Mouse (Mus musculus): Measurements from ENCODE around the gene Spata21. TPM values are rescaled to one million over a fixed set of nuclear protein-coding genes. Genes with fewer than 3 reads are reported as not detected.

The Spata21 gene
- 0.20 and 0.31 TPM in 2 replicates for polyA plus RNA-seq (2014; fragmentation: Nextera tagmentation; extraction: Ambion mirVana)

DNA sequence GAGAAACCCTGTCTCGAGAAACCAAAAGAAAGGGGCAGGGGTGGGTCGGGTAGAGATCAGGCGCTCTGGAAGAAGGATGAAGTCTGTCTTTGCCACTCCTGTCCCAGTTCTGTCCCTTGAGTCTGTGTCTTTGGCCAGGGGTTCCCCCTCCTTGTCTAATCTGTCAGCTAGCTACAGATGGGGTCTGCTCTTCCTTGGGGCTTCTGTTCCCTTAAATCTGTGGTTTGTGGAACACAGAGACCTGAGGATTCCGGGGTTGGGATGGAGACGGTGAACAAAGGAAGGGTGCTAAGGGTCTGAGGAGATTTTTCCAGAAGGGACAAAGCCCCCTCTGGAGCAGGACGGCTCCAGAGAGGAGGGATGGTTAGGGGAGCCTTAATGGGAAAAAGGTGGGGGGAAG is at the start of gene Spata21:
Gene Spata21 (plus strand): TSS at position 301 of the 400 bp plus-strand sequence.
- Histone ChIP-seq H3K9ac (ENCODE audit: low read length) (no peak within 1 kb of the TSS), H3K36me3 (ENCODE audit: control insufficient read depth, insufficient read depth, low read length) (no peaks in the 10 kb centered on the region), H3K27me3 (replicated peaks; ENCODE audit: control insufficient read depth, insufficient read depth, low read length) (no peaks in the 10 kb centered on the region), H3K27ac (ENCODE audit: low read depth) (no peak within 1 kb of the TSS), H3K4me3 (ENCODE audit: low read depth, low read length) (no peak within 1 kb of the TSS), H3K4me2 (ENCODE audit: low read length) (no peak within 1 kb of the TSS), H3K4me1 (replicated peaks; ENCODE audit: control insufficient read depth, insufficient read depth, low read length) (no peaks in the 10 kb centered on the region), H3K9me3 (ENCODE audit: control insufficient read depth, low read length) (no peaks in the 10 kb centered on the region)
- DNase-seq (ENCODE audit: low spot score), result no peak
- no peak for ATAC-seq (replicated peaks; ENCODE audit: low FRiP score, low TSS enrichment, low read depth)
- 75% methylated on average over 6 of the region's 6 CpGs for WGBS

DNA sequence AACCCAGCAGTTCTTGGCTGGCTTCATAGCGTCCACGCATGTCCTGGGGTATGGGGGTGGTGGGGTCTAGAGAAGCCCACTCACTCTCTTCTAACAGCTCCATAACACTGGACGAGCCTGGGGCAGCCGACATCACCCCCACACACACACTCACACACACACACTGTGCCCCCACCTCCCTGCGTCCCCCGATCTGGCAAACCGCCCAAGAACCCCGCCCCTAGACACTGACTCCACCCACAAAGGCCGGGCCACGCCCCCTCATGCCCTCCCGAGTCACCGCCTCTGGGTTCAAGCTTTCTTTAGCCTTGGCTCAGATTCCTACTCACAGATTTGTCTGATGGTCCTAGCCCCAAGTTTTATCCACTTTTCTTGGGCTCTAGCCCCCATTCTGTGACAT is 47.0 kb upstream of the Spata21 start:
- no peak overlapping the region for H3K9ac ChIP-seq (ENCODE audit: low read length)
- peaks cover 24% of the 10 kb centered on the region; the same call in 1 of the 2 replicates for H3K36me3 ChIP-seq (ENCODE audit: control insufficient read depth, insufficient read depth, low read length)
- H3K9me3 ChIP-seq (ENCODE audit: control insufficient read depth, low read length), result no peaks in the 10 kb centered on the region
- ATAC-seq (replicated peaks; ENCODE audit: low FRiP score, low TSS enrichment, low read depth) (0 out of 2 replicates have a peak, but pooled peaks have one; percentile 8), DNase-seq (ENCODE audit: low spot score) (no peak)
- no peak overlapping the region for H3K4me3 ChIP-seq (ENCODE audit: low read depth, low read length)
- WGBS, result 53% methylated on average over 12 of the region's 12 CpGs
- H3K4me2 ChIP-seq (ENCODE audit: low read length), result no peak overlapping the region
- H3K27ac ChIP-seq (ENCODE audit: low read depth), result no peak overlapping the region
- H3K4me1 ChIP-seq (replicated peaks; ENCODE audit: control insufficient read depth, insufficient read depth, low read length), result no peaks in the 10 kb centered on the region; the same call in 1 of the 2 replicates
- no peaks in the 10 kb centered on the region for H3K27me3 ChIP-seq (replicated peaks; ENCODE audit: control insufficient read depth, insufficient read depth, low read length)

DNA sequence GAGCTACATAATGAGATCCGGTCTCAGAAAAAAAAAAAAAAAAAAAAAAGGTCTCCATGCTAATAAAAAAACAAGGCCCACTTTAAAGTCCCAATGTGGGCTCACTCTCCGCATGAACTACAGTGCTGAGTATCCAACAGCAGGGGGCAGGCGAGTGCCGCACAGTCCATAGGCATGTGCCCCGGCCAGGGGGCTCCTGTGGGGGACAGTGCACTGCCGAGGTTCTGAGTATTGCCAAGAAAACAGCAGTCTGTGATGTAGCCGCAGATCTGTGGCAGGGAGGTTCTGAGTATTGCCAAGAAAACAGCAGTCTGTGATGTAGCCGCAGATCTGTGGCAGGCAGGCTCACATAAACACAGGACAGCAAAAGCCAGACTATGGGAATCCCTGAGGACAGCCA is 43.3 kb upstream of the Spata21 start:
- WGBS, result 12% methylated on average over 8 of the region's 8 CpGs

DNA sequence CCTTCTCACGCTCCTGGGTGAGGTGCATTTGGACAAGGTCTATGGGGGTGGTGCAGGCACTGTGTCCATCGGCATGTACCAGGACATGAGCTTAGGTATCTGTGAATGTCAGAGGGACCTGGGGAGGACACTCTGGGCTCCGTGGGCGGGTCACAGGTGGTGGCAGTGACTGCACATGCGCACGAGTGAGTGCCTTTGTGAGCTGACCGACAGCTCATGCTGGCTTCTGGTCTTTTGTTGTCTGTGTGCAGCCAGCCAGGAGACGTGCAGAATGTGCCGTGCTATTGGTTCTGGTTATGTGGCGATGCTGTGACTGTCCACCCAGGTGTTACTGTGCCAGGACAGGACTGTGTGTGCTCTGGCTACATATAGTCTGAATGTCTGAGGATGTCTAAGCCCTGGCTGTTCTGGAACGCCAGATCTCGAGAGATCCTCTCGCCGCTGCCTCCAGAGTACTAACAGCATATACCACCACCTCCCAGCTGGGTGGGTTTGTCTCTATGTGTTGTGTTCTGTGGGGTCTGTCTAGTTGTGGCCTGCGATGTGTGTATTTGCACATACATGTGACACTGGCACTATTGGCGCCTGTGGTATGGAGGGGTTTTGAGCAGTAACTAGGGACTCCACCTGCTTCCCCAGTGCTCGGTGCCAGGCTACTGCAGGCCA is 39.2 kb upstream of the Spata21 start:
- no peaks in the 10 kb centered on the region for H3K9me3 ChIP-seq (ENCODE audit: control insufficient read depth, low read length)
- peaks cover 3% of the 10 kb centered on the region; the same call in 1 of the 2 replicates for H3K4me1 ChIP-seq (replicated peaks; ENCODE audit: control insufficient read depth, insufficient read depth, low read length)
- H3K36me3 ChIP-seq (ENCODE audit: control insufficient read depth, insufficient read depth, low read length), result peaks cover 7% of the 10 kb centered on the region; the same call in 1 of the 2 replicates
- H3K4me3 ChIP-seq (ENCODE audit: low read depth, low read length), result no peak overlapping the region
- WGBS, result 84% methylated on average over 17 of the region's 17 CpGs
- no peak overlapping the region for H3K27ac ChIP-seq (ENCODE audit: low read depth)
- ATAC-seq (replicated peaks; ENCODE audit: low FRiP score, low TSS enrichment, low read depth) (no peak), DNase-seq (ENCODE audit: low spot score) (no peak)
- H3K4me2 ChIP-seq (ENCODE audit: low read length), result no peak overlapping the region
- no peaks in the 10 kb centered on the region for H3K27me3 ChIP-seq (replicated peaks; ENCODE audit: control insufficient read depth, insufficient read depth, low read length)
- H3K9ac ChIP-seq (ENCODE audit: low read length), result no peak overlapping the region

More for the DNA sequence above, 43.3 kb upstream of the Spata21 start:
- Histone ChIP-seq H3K27ac (ENCODE audit: low read depth) (peak overlapping the region; percentile 76), H3K9ac (ENCODE audit: low read length) (no peak overlapping the region), H3K4me2 (ENCODE audit: low read length) (no peak overlapping the region), H3K9me3 (ENCODE audit: control insufficient read depth, low read length) (no peaks in the 10 kb centered on the region), H3K4me1 (replicated peaks; ENCODE audit: control insufficient read depth, insufficient read depth, low read length) (no peaks in the 10 kb centered on the region; the same call in 1 of the 2 replicates), H3K4me3 (ENCODE audit: low read depth, low read length) (no peak overlapping the region), H3K27me3 (replicated peaks; ENCODE audit: control insufficient read depth, insufficient read depth, low read length) (no peaks in the 10 kb centered on the region), H3K36me3 (ENCODE audit: control insufficient read depth, insufficient read depth, low read length) (peaks cover 13% of the 10 kb centered on the region; the same call in 1 of the 2 replicates)
- ATAC-seq (replicated peaks; ENCODE audit: low FRiP score, low TSS enrichment, low read depth) (peak; percentile 85), DNase-seq (ENCODE audit: low spot score) (peak; percentile 91)

DNA sequence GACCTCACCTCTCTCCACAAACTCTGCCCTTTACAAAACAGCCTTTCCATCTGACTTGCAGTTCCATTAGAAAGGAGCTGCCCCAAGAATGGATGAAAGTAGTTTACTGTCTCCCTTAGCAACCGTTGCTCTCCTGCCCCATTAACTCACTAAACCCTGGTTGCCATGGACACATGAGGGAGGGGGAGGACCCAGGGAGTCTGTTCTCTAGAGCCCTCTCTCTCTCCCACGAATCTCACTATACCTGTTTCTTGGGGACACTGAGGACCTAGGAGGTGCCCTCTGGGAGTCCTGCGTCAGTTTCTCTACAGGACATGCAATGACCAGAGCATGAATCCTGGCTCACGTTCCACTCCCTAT is 38.7 kb upstream of the Spata21 start:
- H3K27ac ChIP-seq (ENCODE audit: low read depth), result no peak overlapping the region
- ATAC-seq (replicated peaks; ENCODE audit: low FRiP score, low TSS enrichment, low read depth) (no peak), DNase-seq (ENCODE audit: low spot score) (no peak)
- H3K4me3 ChIP-seq (ENCODE audit: low read depth, low read length), result no peak overlapping the region
- H3K36me3 ChIP-seq (ENCODE audit: control insufficient read depth, insufficient read depth, low read length), result peaks cover 11% of the 10 kb centered on the region; the same call in 1 of the 2 replicates
- H3K27me3 ChIP-seq (replicated peaks; ENCODE audit: control insufficient read depth, insufficient read depth, low read length), result no peaks in the 10 kb centered on the region
- H3K4me2 ChIP-seq (ENCODE audit: low read length), result no peak overlapping the region
- WGBS, result 37% methylated on average over 4 of the region's 4 CpGs
- no peak overlapping the region for H3K9ac ChIP-seq (ENCODE audit: low read length)
- H3K4me1 ChIP-seq (replicated peaks; ENCODE audit: control insufficient read depth, insufficient read depth, low read length), result peaks cover 5% of the 10 kb centered on the region; the same call in 1 of the 2 replicates
- H3K9me3 ChIP-seq (ENCODE audit: control insufficient read depth, low read length), result no peaks in the 10 kb centered on the region

DNA sequence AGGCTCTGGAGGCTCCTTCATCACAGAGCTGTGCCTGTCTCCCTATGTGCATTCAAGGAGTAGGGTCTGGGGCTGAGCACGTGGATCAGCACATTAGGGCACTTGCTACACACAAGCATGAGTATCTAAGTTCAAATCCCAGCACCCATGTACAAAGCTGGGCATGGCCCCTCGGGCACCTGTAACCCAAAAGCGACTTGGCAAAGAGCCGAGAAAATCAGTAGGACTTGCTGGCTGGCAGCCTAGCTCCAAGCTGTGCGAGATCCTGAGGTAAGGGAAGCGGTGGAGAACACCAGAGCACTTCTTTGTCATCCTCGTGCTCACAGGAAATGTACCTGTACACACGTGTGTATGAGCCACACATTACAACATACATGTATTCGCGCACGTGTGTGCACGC is 35.7 kb upstream of the Spata21 start:
- Histone ChIP-seq H3K4me1 (replicated peaks; ENCODE audit: control insufficient read depth, insufficient read depth, low read length) (peaks cover 5% of the 10 kb centered on the region; the same call in 1 of the 2 replicates), H3K36me3 (ENCODE audit: control insufficient read depth, insufficient read depth, low read length) (peaks cover 20% of the 10 kb centered on the region; the same call in 1 of the 2 replicates), H3K4me3 (ENCODE audit: low read depth, low read length) (no peak overlapping the region), H3K4me2 (ENCODE audit: low read length) (no peak overlapping the region), H3K27me3 (replicated peaks; ENCODE audit: control insufficient read depth, insufficient read depth, low read length) (no peaks in the 10 kb centered on the region), H3K9me3 (ENCODE audit: control insufficient read depth, low read length) (no peaks in the 10 kb centered on the region), H3K27ac (ENCODE audit: low read depth) (no peak overlapping the region), H3K9ac (ENCODE audit: low read length) (no peak overlapping the region)
- no peak for DNase-seq (ENCODE audit: low spot score)
- 90% methylated on average over 12 of the region's 12 CpGs for WGBS
- ATAC-seq (replicated peaks; ENCODE audit: low FRiP score, low TSS enrichment, low read depth), result no peak

DNA sequence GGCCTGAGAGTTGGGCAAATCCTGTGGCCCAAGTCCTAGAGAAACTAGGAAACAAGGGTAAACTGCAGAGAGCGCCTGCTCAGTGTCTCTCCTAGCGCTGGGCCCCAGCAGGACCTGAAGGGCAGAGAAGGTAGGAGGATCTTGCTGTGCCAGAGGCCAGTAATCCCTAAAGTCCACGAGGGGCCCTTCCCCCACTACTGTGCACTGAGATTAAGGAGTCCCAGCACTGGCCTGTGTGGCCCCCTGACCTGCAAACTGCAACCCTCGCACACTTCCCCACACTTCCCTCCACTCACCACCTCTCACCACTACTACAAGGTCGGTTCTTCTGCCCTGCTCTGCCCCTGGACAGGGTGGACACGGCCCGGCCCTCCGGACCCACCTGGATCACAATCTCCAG is 35.0 kb upstream of the Spata21 start:
- Histone ChIP-seq H3K9me3 (ENCODE audit: control insufficient read depth, low read length) (no peaks in the 10 kb centered on the region), H3K36me3 (ENCODE audit: control insufficient read depth, insufficient read depth, low read length) (peaks cover 20% of the 10 kb centered on the region; the same call in 1 of the 2 replicates), H3K4me1 (replicated peaks; ENCODE audit: control insufficient read depth, insufficient read depth, low read length) (peaks cover 5% of the 10 kb centered on the region; the same call in 1 of the 2 replicates), H3K27ac (ENCODE audit: low read depth) (no peak overlapping the region), H3K4me3 (ENCODE audit: low read depth, low read length) (no peak overlapping the region), H3K27me3 (replicated peaks; ENCODE audit: control insufficient read depth, insufficient read depth, low read length) (no peaks in the 10 kb centered on the region), H3K9ac (ENCODE audit: low read length) (no peak overlapping the region), H3K4me2 (ENCODE audit: low read length) (no peak overlapping the region)
- no peak for DNase-seq (ENCODE audit: low spot score)
- 55% methylated on average over 8 of the region's 8 CpGs for WGBS
- 0 out of 2 replicates have a peak, but pooled peaks have one; percentile 6 for ATAC-seq (replicated peaks; ENCODE audit: low FRiP score, low TSS enrichment, low read depth)

DNA sequence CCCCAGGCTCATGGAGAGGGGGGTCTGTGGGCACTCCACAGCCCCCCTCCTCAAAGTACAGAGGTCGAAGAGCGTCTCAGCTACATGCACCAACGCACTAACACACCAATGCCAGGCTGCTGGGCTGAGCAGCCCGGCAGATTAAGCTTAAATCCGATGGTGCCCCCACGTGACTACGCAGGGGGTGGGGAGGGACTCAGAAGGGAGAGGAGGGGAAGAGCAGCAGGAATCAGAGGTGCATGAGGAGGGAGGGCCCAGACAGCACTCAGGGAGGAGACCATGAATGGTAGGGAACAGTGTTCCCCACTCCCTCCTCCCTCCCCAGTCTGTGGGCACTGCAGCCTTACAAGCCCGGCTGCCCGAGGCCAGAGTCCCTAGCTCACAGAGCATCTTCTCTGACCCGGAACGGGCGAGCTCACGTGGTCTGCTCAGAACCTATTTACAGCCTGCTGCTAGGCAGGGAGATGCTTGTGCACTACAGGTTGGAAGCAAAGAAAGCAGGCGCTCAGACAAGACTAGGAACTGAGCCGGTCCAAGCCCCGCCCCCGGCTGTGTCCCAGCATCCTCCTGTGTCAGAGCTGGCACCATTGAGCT is 34.5 kb upstream of the Spata21 start:
- Histone ChIP-seq H3K27me3 (replicated peaks; ENCODE audit: control insufficient read depth, insufficient read depth, low read length) (no peaks in the 10 kb centered on the region), H3K9ac (ENCODE audit: low read length) (peak overlapping the region; percentile 20; the same call in 1 of the 2 replicates), H3K36me3 (ENCODE audit: control insufficient read depth, insufficient read depth, low read length) (peaks cover 18% of the 10 kb centered on the region; the same call in 1 of the 2 replicates), H3K4me3 (ENCODE audit: low read depth, low read length) (no peak overlapping the region), H3K27ac (ENCODE audit: low read depth) (no peak overlapping the region), H3K4me1 (replicated peaks; ENCODE audit: control insufficient read depth, insufficient read depth, low read length) (peaks cover 5% of the 10 kb centered on the region; the same call in 1 of the 2 replicates), H3K4me2 (ENCODE audit: low read length) (no peak overlapping the region), H3K9me3 (ENCODE audit: control insufficient read depth, low read length) (no peaks in the 10 kb centered on the region)
- DNase-seq (ENCODE audit: low spot score), result no peak
- ATAC-seq (replicated peaks; ENCODE audit: low FRiP score, low TSS enrichment, low read depth), result 0 out of 2 replicates have a peak, but pooled peaks have one; percentile 25
- WGBS, result 46% methylated on average over 17 of the region's 17 CpGs

All from intestine, embryonic 14.5 days (tissue).